Mouse (Mus musculus): ENCODE data around the gene Mylk3. TPM values are rescaled to one million over a fixed set of nuclear protein-coding genes. Genes with fewer than 3 reads are reported as not detected.

The Mylk3 gene
- polyA plus RNA-seq, 1 experiment from 2014 or later, result 2.4 TPM

GRCm38 (mm10) chr8:85363406-85363805 is 22.7 kb downstream of the Mylk3 start:
- Histone ChIP-seq H3K4me2 (no peak overlapping the region), H3K27ac (no peak overlapping the region), H3K4me1 (replicated peaks) (peaks cover 10% of the 10 kb centered on the region), H3K36me3 (no peaks in the 10 kb centered on the region), H3K4me3 (replicated peaks) (no peak overlapping the region), H3K27me3 (no peaks in the 10 kb centered on the region), H3K9me3 (no peaks in the 10 kb centered on the region), H3K9ac (replicated peaks) (no peak overlapping the region)
- 85% methylated on average over 6 of the region's 6 CpGs for WGBS
- ATAC-seq (ENCODE audit: insufficient number of reproducible peaks, insufficient read depth, low FRiP score, low TSS enrichment, low read depth), result no peak

GRCm38 (mm10) chr8:85362211-85362610 is 23.9 kb downstream of the Mylk3 start:
- peaks cover 10% of the 10 kb centered on the region for H3K4me1 ChIP-seq (replicated peaks)
- no peaks in the 10 kb centered on the region for H3K36me3 ChIP-seq
- H3K4me2 ChIP-seq, result no peak overlapping the region
- no peak overlapping the region for H3K9ac ChIP-seq (replicated peaks)
- H3K27ac ChIP-seq, result no peak overlapping the region
- no peaks in the 10 kb centered on the region for H3K27me3 ChIP-seq
- WGBS, result 76% methylated on average over 4 of the region's 4 CpGs
- no peak overlapping the region for H3K4me3 ChIP-seq (replicated peaks)
- no peak for ATAC-seq (ENCODE audit: insufficient number of reproducible peaks, insufficient read depth, low FRiP score, low TSS enrichment, low read depth)
- no peaks in the 10 kb centered on the region for H3K9me3 ChIP-seq

- no peak overlapping the region for H3K27ac ChIP-seq
- H3K36me3 ChIP-seq, result no peaks in the 10 kb centered on the region
- no peaks in the 10 kb centered on the region for H3K9me3 ChIP-seq
- H3K27me3 ChIP-seq, result no peaks in the 10 kb centered on the region
- no peak for ATAC-seq (ENCODE audit: insufficient number of reproducible peaks, insufficient read depth, low FRiP score, low TSS enrichment, low read depth)
- no peak overlapping the region for H3K9ac ChIP-seq (replicated peaks)
- WGBS, result 77% methylated on average over 4 of the region's 4 CpGs
- no peaks in the 10 kb centered on the region for H3K4me1 ChIP-seq (replicated peaks)
- H3K4me3 ChIP-seq (replicated peaks), result no peak overlapping the region
- no peak overlapping the region for H3K4me2 ChIP-seq
Measured at GRCm38 (mm10) chr8:85353287-85353686, 32.9 kb downstream of the Mylk3 start.

GRCm38 (mm10) chr8:85339871-85340573 is 46.1 kb downstream of the Mylk3 start:
- Histone ChIP-seq H3K27me3 (no peaks in the 10 kb centered on the region), H3K4me3 (replicated peaks) (no peak overlapping the region), H3K9ac (replicated peaks) (no peak overlapping the region), H3K36me3 (no peaks in the 10 kb centered on the region), H3K4me2 (no peak overlapping the region), H3K27ac (no peak overlapping the region), H3K9me3 (no peaks in the 10 kb centered on the region), H3K4me1 (replicated peaks) (no peaks in the 10 kb centered on the region)
- WGBS, result 72% methylated on average over 5 of the region's 5 CpGs
- no peak for ATAC-seq (ENCODE audit: insufficient number of reproducible peaks, insufficient read depth, low FRiP score, low TSS enrichment, low read depth)

- no peaks in the 10 kb centered on the region for H3K36me3 ChIP-seq
- no peak overlapping the region for H3K4me3 ChIP-seq (replicated peaks)
- H3K9me3 ChIP-seq, result no peaks in the 10 kb centered on the region
- no peak for ATAC-seq (ENCODE audit: insufficient number of reproducible peaks, insufficient read depth, low FRiP score, low TSS enrichment, low read depth)
- H3K9ac ChIP-seq (replicated peaks), result no peak overlapping the region
- H3K27me3 ChIP-seq, result no peaks in the 10 kb centered on the region
- no peak overlapping the region for H3K27ac ChIP-seq
- no peaks in the 10 kb centered on the region for H3K4me1 ChIP-seq (replicated peaks)
- H3K4me2 ChIP-seq, result no peak overlapping the region
- 65% methylated on average over 4 of the region's 4 CpGs for WGBS
Measured at GRCm38 (mm10) chr8:85337681-85338080, 48.5 kb downstream of the Mylk3 start.

- Histone ChIP-seq H3K9ac (replicated peaks) (no peak overlapping the region), H3K9me3 (no peaks in the 10 kb centered on the region), H3K27me3 (no peaks in the 10 kb centered on the region), H3K27ac (no peak overlapping the region), H3K4me1 (replicated peaks) (no peaks in the 10 kb centered on the region), H3K36me3 (no peaks in the 10 kb centered on the region), H3K4me3 (replicated peaks) (no peak overlapping the region), H3K4me2 (no peak overlapping the region)
- 66% methylated on average over 6 of the region's 6 CpGs for whole genome bisulfite sequencing
- ATAC-seq (ENCODE audit: insufficient number of reproducible peaks, insufficient read depth, low FRiP score, low TSS enrichment, low read depth), result no peak
Measured at GRCm38 (mm10) chr8:85336211-85336933, 49.8 kb downstream of the Mylk3 start.

- Histone ChIP-seq H3K9ac (replicated peaks) (no peak overlapping the region), H3K4me2 (no peak overlapping the region), H3K4me3 (replicated peaks) (no peak overlapping the region), H3K27me3 (no peaks in the 10 kb centered on the region), H3K4me1 (replicated peaks) (no peaks in the 10 kb centered on the region), H3K9me3 (no peaks in the 10 kb centered on the region), H3K36me3 (no peaks in the 10 kb centered on the region), H3K27ac (no peak overlapping the region)
- ATAC-seq (ENCODE audit: insufficient number of reproducible peaks, insufficient read depth, low FRiP score, low TSS enrichment, low read depth), result no peak
Measured at GRCm38 (mm10) chr8:85335105-85335504, 51.0 kb downstream of the Mylk3 start.

- Histone ChIP-seq H3K9ac (replicated peaks) (no peak overlapping the region), H3K27ac (no peak overlapping the region), H3K4me2 (no peak overlapping the region), H3K4me1 (replicated peaks) (no peaks in the 10 kb centered on the region), H3K4me3 (replicated peaks) (no peak overlapping the region), H3K9me3 (no peaks in the 10 kb centered on the region), H3K36me3 (no peaks in the 10 kb centered on the region), H3K27me3 (no peaks in the 10 kb centered on the region)
- ATAC-seq (ENCODE audit: insufficient number of reproducible peaks, insufficient read depth, low FRiP score, low TSS enrichment, low read depth), result no peak
- 86% methylated on average over 1 of the region's 1 CpGs for WGBS
Measured at GRCm38 (mm10) chr8:85329506-85329905, 56.6 kb downstream of the Mylk3 start.

- no peak overlapping the region for H3K9ac ChIP-seq (replicated peaks)
- H3K4me3 ChIP-seq (replicated peaks), result no peak overlapping the region
- no peak for ATAC-seq (ENCODE audit: insufficient number of reproducible peaks, insufficient read depth, low FRiP score, low TSS enrichment, low read depth)
- H3K9me3 ChIP-seq, result no peaks in the 10 kb centered on the region
- WGBS, result 83% methylated on average over 9 of the region's 9 CpGs
- no peaks in the 10 kb centered on the region for H3K4me1 ChIP-seq (replicated peaks)
- H3K27ac ChIP-seq, result no peak overlapping the region
- H3K27me3 ChIP-seq, result no peaks in the 10 kb centered on the region
- H3K36me3 ChIP-seq, result no peaks in the 10 kb centered on the region
- H3K4me2 ChIP-seq, result no peak overlapping the region
Measured at GRCm38 (mm10) chr8:85327036-85327435, 59.1 kb downstream of the Mylk3 start.

- H3K27ac ChIP-seq, result no peak overlapping the region
- H3K4me2 ChIP-seq, result no peak overlapping the region
- no peaks in the 10 kb centered on the region for H3K36me3 ChIP-seq
- H3K4me3 ChIP-seq (replicated peaks), result no peak overlapping the region
- H3K27me3 ChIP-seq, result no peaks in the 10 kb centered on the region
- no peaks in the 10 kb centered on the region for H3K4me1 ChIP-seq (replicated peaks)
- 87% methylated on average over 3 of the region's 3 CpGs for WGBS
- H3K9me3 ChIP-seq, result peaks cover 6% of the 10 kb centered on the region; the same call in 1 of the 2 replicates
- no peak overlapping the region for H3K9ac ChIP-seq (replicated peaks)
- ATAC-seq (ENCODE audit: insufficient number of reproducible peaks, insufficient read depth, low FRiP score, low TSS enrichment, low read depth), result no peak
Measured at GRCm38 (mm10) chr8:85323084-85323483, 63.1 kb downstream of the Mylk3 start.

GRCm38 (mm10) chr8:85321981-85322380 is 64.2 kb downstream of the Mylk3 start:
- ATAC-seq (ENCODE audit: insufficient number of reproducible peaks, insufficient read depth, low FRiP score, low TSS enrichment, low read depth), result no peak
- Histone ChIP-seq H3K9me3 (peaks cover 7% of the 10 kb centered on the region; the same call in 1 of the 2 replicates), H3K36me3 (no peaks in the 10 kb centered on the region), H3K9ac (replicated peaks) (no peak overlapping the region), H3K4me2 (no peak overlapping the region), H3K27me3 (no peaks in the 10 kb centered on the region), H3K27ac (no peak overlapping the region), H3K4me3 (replicated peaks) (no peak overlapping the region), H3K4me1 (replicated peaks) (no peaks in the 10 kb centered on the region)
- WGBS, result 83% methylated on average over 15 of the region's 15 CpGs

All from limb, embryonic 12.5 days (tissue).